Mouse (Mus musculus) erythroid progenitor cell, adult 5-6 weeks (primary cell): ENCODE measurements around the gene Eva1a. TPM values are rescaled to one million over a fixed set of nuclear protein-coding genes. Genes with fewer than 3 reads are reported as not detected.

Experiments
- ATAC-seq: replicated peaks from 2 replicates; pipeline ENCODE4 v1.8.0; 2016; ENCODE audit warnings: moderate number of reproducible peaks, mild to moderate bottlenecking, moderate TSS enrichment, inconsistent platforms; ENCODE audit not compliant: poor library complexity, low FRiP score, severe bottlenecking
- total RNA-seq, 2 experiments: library from RNA; stranded (forward) in 1 of 2; stranded (reverse) in 1 of 2; fragments of 150-400 nt in 1 of 2; fragments of 186-747, 209-891 nt in 1 of 2; gene quantifications; 2 replicates each; pipeline versions ENCODE4 v1.2.3 to v1.2.4; 2015 to 2017; ENCODE audit warnings: low replicate concordance in 2 of 2

Eva1a gene
- total RNA-seq, 2 experiments from 2014 or later, result not detected

DNA sequence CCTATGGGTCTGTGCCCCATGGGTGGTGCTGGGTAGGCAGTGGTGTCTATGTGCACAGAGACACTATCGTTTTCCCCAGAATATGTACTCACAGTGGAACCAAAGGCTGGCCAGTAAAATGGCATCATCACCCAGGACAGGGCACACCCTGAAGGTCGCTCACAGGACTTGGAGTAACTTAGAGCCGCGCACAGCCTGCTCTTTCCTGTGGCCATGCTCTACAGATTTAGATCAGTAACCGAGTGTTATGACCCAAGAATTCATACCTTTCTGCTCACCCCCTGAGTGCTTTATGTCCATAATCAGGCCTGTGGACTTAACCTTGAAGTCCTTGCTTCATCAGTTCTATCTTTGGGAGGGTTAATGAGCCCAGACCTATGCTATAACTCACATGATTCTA lies 77.0 kb downstream of the Eva1a start:
- ATAC-seq, result no peak

DNA sequence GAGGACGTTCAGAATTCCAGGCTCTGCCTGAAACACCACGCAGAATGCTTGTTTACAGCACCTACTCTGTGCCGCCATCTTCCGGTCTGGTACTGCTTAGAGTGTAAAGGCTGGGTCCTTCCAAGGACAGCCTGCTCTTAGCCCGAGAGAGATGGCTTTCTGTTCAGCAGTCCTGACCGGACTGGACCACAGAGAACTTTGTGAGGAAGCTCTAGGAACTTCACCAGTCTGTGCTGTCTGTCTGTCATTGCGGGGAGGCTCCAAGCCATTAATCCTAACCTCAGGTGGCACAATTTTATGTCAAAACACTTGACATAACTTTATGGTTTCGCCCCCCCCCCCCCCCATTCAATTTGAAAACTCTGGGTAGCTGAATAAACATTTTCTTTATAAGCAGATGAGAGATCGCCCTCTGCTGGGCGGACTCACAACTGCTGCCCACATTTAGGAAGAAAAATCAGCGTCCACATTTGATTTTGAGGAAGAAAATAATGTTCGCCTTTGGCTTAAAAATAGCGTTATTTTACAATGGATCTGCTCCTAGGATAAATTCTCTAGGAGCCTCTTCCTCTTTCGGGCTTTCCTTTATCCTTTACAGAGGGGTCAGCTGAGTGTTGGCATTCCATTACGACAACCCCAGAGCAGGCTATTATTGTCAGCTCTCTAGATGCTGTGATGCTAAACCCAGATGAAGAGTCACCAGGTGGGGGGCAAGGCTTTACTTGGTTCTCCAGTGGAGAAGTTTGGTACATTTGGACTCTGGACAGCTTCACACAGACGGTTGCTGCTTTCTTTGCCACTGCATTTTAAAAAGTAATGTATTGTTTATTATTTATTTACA lies 78.7 kb downstream of the Eva1a start:
- no peak for ATAC-seq

DNA sequence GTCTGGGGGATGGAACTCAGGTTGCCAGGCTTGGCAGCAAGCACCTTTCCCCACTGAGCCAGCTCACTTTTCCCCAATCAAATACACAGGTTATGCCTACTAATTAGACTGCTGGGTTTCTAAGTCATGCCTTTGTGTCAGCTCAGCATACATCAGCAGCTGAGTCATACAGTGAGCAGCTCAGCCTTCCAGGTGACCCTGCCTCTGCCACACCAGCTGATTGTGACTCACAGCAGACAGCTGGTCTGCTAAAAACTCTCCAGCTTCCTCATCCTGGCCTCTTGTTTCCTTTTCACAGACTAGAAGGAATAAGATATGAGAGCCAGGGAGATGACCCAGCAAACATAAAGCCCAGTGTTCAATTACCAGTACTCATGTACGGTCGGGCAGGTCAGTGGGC lies 84.3 kb downstream of the Eva1a start:
- no peak for ATAC-seq

DNA sequence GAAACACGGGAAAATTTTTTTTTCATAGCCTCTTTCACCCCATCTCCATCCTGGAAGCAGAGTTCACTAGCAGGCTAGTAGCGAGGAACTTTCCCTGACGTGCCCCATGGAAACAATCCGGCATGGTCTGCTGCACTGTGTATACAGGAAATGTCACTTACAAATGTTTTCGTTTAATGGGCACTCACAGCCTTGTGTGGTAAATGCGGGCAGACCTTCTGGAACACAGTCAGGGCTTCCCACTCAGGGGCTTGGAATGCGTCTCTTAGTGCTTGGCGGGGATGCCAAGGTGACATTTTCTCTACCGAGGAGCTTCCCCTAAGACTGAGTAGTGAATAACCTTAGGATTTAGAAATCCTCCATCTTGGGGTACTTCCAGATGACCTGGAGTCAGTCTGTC lies 87.0 kb downstream of the Eva1a start:
- ATAC-seq, result no peak

GRCm38 (mm10) chr6:82129630-82130217 lies 88.9 kb downstream of the Eva1a start:
- no peak for ATAC-seq

GRCm38 (mm10) chr6:82132876-82133591 lies 92.2 kb downstream of the Eva1a start:
- no peak for ATAC-seq

- no peak for ATAC-seq
These were observed 92.7 kb downstream of the Eva1a start for GRCm38 (mm10) chr6:82133592-82133978.

- no peak for ATAC-seq
These were observed 95.3 kb downstream of the Eva1a start for GRCm38 (mm10) chr6:82135959-82136712.

Other genes starting within 250 kb of the Eva1a start
- gene Gcfc2, start 117.4 kb upstream of the Eva1a start, total RNA-seq (2015; ENCODE audit: low replicate concordance), result 15.1 and 33.9 TPM in 2 replicates
- gene Gcfc2, start 117.4 kb upstream of the Eva1a start, total RNA-seq (2017; ENCODE audit: low replicate concordance), result 14.8 and 34.9 TPM in 2 replicates
- 3.8 and 7.9 TPM in 2 replicates for gene Mrpl19, start 75.1 kb upstream of the Eva1a start, total RNA-seq (2015; ENCODE audit: low replicate concordance)
- 0.30 and 4.4 TPM in 2 replicates for gene Mrpl19, start 75.1 kb upstream of the Eva1a start, total RNA-seq (2017; ENCODE audit: low replicate concordance)